Mouse (Mus musculus): ENCODE data around the gene Gna14. TPM values are rescaled to one million over a fixed set of nuclear protein-coding genes. Genes with fewer than 3 reads are reported as not detected.
A peak's percentile ranks its signal among the peaks of the same experiment; 100 is the strongest.

Gna14 gene
- total RNA-seq, 2 experiments from 2014 or later: 0.59 to 1.2 TPM

DNA sequence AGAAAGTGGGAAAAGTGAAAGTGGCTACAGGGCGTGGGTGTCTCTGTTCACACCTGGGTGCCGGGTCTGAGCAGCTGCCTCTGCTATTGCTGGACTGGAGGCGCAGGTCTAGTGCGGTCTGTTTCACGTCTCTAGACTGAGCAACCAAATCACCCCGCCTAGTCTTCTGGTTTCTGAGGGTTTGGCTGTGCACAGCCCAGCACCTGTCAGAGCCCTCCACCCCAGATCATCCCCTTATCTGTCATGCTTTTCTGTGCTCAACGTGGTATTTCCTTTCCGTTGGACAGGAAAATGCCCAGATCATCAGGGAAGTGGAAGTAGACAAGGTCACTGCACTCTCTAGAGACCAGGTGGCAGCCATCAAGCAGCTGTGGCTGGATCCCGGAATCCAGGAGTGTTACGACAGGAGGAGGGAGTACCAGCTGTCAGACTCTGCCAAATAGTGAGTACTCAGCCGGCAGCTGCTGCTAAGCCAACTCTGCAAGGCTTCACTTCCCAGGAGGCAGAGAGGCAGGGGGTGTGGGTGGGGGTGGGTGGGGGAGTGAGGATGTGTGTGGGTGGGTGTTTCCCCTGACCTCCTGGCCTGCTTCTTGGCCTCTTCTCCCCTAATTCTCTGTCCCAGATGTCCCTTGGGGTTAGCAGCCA, 163.2 kb downstream of the Gna14 start:
- peak; percentile 18 for DNase-seq

DNA sequence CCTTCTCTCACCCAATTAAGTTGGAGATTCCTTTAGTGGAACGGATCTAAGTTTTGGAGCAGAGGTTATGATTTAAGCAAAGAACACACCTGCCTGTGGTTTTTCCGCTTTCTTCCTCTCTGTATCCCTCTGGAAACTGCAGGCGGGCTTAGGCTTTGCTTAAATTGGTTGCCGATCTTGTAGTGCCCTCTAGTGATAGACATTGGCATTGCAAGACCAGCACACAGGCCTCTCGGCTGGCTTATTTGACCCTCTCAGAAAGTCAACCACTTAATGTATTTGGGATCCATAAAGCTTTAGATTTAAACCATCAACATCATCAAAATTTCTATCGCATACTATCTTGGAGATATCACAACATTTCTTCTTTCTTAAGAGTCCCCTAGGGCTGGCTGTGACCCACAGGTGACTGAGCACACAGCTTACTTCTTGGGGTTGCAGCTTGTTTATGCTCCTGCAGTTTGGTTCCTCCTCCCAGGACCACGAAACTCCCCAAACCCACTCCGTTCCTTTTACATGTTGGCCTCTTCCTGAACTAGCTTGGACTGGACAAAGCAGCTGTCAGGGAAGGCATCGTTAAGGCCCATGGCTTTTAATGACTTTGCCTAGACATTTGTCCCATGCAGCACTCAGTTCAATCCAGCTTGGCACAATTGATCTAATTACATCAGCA, 163.9 kb downstream of the Gna14 start:
- peak; percentile 85 for DNase-seq

DNA sequence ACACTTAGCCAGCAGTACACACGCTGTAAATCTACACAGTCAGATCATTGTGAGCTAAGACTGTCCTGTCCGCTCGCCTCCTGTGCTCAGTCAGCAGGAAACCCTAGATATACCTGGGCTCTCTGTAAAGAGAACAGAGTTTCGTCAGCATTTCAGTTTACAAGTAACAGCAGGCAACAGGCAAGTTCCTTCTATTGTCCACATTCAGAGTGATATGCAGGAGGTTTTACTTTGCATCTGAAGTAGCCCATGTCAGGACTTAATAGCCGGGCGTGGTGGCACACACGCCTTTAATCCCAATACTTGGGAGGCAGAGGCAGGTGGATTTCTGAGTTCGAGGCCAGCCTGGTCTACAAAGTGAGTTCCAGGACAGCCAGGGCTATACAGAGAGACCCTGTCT, 166.5 kb downstream of the Gna14 start:
- DNase-seq: no peak

DNA sequence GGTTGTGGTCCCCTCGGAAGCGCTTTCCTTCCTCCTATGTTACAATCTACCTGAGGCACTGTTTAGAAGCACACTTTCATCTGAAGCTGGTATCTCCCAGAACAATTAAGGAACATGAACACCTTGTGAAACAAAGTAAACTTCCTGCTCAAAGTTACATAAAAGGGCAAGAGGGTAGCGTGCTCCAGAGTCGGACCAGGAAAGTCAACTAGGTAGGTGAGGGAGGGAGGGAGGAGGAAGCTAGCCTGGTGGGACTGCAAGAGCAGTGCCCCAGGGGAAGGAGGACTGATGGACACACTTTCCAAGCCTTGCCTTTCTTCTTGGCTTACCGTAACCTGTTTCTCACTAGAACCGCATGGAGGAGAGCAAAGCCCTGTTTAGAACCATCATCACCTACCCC, 172.1 kb downstream of the Gna14 start:
- DNase-seq: no peak

DNA sequence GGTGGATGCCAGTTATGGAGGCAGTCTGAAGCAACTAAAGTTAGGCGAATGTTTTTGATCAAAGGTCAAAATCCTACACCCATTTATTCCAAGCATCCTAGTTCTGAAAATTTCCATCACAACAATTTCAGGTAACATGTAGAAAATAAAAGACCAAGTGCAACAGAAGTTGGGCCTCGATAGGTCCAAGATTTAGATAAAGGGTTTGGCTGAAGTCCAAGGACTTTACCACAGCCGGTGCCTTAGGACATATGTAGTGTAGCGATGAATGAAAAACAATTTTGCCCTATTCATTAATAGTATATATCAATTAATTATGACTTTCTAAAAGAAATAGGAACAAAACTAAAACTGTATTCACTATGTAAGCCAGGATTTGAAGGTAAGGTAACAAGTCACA, 187.6 kb downstream of the Gna14 start:
- DNase-seq: no peak

DNA sequence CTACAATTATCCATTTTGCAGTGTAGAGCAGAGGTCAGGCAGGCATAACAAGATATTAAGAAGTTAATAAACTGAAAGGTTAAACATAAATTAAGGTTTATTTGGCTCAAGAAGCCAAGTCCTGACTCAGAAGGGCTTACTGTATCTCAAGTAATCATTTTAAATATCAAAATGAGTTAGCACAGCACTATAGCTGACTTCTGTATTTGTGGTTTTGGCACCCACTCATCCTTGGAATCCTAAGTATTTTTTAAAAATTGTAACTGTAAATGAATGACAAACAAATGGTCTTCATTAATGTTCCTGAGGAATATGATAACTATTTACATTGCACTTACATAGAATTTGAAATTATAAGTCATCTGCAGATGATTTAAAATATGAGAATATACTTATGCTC, 189.4 kb downstream of the Gna14 start:
- no peak for DNase-seq

DNA sequence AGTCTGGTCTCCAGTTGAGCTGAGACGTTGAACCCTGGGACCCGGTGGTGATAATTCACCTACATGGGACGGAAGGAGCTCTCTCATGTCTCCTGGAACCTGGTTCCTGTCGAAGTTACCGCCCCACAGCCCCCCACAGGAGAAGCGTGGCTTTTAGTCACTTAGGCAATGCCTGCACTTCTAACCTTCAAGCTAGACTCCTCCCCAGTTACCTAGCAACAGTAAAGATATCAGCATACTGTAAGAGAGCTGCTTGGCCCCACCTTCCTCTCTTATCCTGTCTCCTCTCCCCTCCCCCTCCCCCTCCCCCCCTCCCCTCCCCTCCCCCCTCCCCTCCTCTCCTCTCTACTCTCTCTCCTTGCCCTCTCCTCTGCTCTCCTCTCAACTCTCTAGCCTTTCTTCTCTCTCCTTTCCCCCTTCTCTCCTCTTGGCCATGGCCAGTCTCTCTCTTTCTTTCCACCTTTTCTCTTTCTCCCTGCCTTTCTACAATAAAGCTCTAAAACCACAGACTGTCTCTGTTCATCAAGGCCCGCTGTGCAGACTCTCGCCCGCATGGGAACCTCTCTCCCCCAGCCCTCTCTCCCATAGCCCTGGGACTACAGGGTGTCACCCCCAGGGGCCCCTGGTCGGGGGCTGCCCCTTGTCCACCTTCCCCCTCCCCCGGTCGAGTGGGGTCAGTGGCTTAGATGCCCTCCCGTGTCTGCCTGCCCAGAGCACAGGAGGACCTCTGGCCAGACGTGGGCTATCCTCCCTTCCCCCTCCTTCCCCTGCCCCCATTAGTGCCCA, 190.2 kb downstream of the Gna14 start:
- no peak for DNase-seq

Data from heart, postnatal 4 days (tissue).